16 mouse cellular contexts compared by ENCODE assay signal in genomic region chr17:74570585-74570984, GRCm38 (mm10).
"Had no signal": no experiment of that assay in that cellular context is flagged by ENCODE, and none has a peak within 500 bp of the region (broad histone marks: within the 10 kb centered on the region; RNA-seq: fewer than 3 reads in every experiment).

No protein-coding gene starts in this region.

- ATAC-seq: liver, postnatal 0 days had no signal

- DNase-seq: kidney, adult 2 months; kidney, postnatal 36 days; layer of hippocampus, adult 9-11 months; liver; liver, embryonic 13.5 days; liver, postnatal 0 days; midbrain, embryonic 14.5 days; retina, postnatal 1 day; right cerebral cortex, postnatal 4 days; spleen, adult 18-20 months; thymus, adult 18-20 months; thymus, postnatal 25 days had no signal

- H3K27me3 ChIP-seq: limb, embryonic 12.5 days; liver, embryonic 13.5 days; lung, embryonic 15.5 days; neural tube, embryonic 13.5 days had no signal

- H3K4me3 ChIP-seq: limb, embryonic 12.5 days; liver, embryonic 13.5 days; lung, embryonic 15.5 days; neural tube, embryonic 13.5 days had no signal

- H3K9me3 ChIP-seq: limb, embryonic 12.5 days; liver, embryonic 13.5 days; lung, embryonic 15.5 days; neural tube, embryonic 13.5 days had no signal

- H3K27ac ChIP-seq: kidney, postnatal 0 days; limb, embryonic 12.5 days; liver, embryonic 13.5 days; lung, embryonic 15.5 days; neural tube, embryonic 13.5 days had no signal

- H3K9ac ChIP-seq: limb, embryonic 12.5 days; liver, embryonic 13.5 days; liver, postnatal 0 days; lung, embryonic 15.5 days; neural tube, embryonic 13.5 days had no signal

- H3K4me1 ChIP-seq: limb, embryonic 12.5 days; lung, embryonic 15.5 days; neural tube, embryonic 13.5 days had no signal

- H3K4me2 ChIP-seq: limb, embryonic 12.5 days; liver, embryonic 13.5 days; lung, embryonic 15.5 days; neural tube, embryonic 13.5 days had no signal
